Mouse (Mus musculus) mouse trophoblast stem cell (cell line): Measurements from ENCODE around the gene Rnf220.

ENCODE experiments used
- in situ Hi-C, 2 experiments: fragments of 300-500 bp; cut with MseI, MboI; formaldehyde crosslinking; loops; 2 replicates in 1 of 2; 3 replicates in 1 of 2; pipeline ENCODE4 v1.15.1; 2025

Gene Rnf220

DNA sequence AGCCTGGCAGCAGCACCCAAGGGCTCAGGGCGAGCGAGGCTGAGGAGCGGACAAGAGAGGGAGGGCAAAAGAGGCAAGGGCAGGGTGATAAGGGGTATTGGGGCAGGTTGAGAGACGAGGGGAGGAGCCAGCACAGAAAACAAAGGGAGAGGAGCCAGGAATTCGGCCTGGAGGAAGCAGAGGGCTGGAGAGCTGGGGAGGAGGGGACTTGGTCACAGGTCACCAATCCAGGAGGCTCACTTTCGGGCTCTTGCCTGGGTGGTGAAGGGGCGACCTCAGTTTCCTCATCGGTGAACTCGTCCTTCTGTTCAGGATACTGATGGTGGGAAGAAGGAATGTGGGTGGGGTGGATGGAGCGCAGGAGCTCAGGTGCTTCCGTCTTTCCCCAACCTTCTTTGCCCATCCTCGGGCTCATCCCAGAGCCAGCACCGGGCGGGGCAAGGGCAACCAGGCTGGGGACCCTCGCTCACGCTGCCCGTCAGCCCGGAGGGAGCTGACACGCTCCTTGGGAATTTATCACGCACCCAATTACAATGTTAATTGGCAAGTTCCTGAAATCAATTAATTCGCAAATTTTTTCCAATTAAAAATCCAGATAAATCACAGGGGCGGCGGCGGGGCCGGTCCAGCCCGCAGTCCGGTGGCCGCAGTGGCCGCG lies 193.1 kb downstream of the Rnf220 start:
- in situ Hi-C loops: no loop called here

DNA sequence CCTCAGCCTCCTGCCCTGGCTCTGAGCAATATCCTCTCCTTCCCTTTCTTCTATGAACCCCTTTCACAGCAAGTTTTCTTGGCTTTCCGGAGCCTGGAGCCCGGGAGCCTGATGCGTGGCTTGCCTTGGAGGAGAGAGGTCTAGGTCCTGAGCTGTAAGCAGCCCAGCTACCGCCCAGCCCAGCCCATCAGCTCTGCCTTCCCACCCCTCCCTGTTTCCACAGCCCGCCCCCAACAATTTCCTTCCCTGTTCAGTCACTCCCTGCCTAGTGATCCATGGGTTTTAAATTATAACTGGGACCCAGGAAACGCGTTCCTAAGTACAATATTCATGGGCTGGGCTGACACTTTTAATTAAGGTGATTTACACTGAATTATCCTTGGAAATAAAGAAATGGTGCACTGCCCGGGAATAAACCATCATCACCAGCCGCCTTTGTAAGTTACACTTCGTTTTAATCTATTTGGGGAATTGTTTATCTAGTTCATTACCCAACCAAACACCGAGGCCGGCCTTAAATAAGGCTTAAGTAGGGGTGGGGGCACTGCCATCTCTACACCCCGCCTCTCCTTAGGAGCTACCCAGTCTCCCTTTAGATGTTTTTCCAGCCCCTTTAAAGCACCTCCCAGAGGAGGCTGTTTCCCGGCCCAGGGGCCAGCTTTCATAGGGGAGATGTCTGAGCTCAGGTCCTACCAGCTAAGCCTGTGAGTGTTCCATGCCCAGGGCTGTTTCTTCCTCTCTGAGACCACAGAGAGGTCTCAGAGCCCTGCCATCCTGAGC lies 194.6 kb downstream of the Rnf220 start:
- in situ Hi-C loops: no loop called here

DNA sequence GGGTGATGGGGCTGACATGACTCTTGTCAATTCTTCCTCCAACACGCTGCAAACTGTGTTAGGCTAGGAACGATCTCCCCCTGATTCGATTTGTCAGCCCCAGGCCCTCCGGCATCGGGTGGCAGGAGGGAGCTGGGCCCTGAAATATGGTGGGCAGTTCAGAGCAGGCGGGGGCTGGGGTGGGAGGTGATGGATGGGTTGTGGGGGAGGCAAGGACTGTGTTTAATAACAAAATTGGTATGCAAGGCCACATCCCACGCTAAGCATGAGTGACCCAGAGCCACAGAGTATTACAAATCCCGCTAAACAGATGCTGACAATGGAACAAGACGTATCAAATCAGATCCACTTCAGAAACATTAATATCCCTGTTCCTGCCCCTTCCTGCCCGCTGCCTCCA lies 196.9 kb downstream of the Rnf220 start:
- in situ Hi-C loops: no loop called here

DNA sequence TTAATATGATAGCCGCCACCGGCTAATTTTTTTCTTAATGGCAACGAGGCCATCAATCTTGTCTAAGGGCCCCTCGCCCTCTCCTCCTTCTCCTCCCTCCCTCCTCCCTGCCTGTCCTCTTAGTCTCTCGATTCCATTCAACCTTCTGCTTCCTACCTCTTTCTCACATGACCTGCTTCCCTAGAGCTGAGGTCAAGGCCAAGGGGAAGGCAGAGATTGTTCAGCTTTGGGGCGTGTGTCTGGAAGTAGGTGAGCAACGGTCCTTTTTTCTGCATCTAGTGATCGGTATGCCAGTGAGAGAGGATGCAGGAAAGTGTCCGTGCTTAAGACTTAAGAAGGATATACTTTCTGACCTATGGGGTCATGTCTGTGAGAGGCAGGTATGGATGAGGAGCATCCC lies 199.0 kb downstream of the Rnf220 start:
- in situ Hi-C loops: no loop called here

DNA sequence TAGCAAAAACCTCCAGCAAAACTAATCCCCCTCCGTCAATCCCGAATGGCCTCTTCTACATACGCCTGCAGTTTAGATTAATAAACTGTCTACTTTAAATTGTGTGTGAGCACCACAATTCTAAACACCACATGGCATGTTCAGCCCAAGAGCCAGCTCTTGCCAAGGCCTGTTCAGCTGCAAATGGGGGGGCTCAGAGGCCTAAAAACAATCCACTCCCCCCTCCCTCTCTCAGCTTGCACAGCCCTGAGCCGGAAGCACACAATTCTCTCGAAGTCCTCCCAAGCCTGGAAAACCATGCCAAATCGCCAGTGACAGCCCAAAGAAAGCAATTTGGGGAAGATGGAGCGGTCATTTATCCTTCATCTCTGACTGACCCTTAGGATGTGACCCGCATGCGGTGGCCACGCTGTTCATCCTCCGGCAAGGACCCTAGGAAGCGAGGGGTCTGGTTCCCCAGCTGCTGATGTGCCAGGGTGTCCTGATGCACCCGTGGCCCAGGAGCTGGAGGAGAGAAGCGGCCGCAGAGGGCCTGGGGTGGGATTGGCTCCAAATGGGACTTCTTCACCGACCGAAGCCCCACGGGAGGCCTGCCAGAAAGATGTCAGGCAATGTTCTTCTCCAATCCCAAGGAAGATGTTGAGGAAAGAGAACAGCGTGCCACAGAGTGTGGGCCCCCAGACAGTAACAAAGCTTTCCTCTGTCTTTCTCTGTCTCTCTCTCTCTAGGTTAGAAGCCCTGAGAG lies 199.8 kb downstream of the Rnf220 start:
- in situ Hi-C loops: no loop called here

DNA sequence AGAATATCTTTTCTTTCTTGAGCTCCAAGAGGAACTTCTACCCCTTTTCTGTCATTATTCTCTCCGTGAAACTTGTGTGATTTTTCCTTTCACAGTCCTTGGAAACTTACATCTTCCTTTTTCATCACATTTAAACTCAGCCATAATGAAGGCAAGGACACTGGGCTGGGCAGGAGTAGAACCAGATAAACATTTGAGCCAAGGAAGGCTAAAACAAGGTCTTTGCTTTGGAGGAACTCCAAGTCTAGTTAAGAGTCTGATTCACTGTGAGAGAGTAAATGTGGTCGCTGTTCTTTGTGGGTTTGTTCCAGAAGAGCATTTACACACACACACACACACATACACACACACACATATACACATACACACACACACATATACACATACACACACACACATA lies 205.2 kb downstream of the Rnf220 start:
- in situ Hi-C loops: no loop called here

DNA sequence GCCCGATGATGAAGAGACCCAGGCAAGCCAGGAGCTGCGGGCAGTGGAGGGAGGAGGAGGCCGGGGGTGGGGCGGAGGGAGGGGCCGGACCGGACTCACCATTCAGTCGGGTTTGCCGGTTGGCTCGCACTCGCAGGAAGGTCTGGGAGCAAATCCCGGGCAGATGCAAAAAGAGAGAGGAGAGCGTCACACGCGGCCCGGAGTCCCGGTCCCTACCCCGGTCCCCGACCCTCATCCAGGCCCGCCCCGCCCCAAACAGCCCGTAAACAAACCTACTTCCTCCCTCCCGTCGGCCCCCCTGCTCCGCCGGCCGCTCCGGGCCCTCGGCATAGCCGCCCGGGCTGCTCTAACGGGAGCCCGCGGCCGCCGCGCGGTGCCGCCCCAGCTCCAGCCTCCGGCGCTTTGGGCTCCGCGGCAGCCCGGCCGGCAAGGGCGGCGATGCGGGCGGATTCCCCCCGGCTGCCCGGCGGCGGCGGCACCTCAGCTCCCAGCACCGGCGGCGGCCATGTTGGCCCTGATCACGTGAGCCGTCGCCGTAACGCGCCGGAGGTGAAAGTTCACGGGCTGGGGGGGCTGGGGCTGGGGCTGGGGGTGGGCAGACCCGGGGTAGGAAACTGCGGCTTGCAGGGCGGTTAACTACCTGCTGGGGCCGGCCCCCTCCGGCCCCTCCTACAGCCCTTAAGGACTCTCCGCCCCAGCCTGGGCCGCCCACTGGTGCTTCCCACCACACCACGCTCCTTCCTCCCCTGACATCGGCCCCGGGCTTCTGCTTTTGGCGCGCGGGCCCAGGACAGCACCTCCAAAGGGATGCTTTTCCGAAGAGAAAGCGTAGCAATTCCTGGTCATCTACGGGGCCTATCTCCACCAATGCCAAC lies 207.7 kb downstream of the Rnf220 start:
- in situ Hi-C loops: no loop called here

DNA sequence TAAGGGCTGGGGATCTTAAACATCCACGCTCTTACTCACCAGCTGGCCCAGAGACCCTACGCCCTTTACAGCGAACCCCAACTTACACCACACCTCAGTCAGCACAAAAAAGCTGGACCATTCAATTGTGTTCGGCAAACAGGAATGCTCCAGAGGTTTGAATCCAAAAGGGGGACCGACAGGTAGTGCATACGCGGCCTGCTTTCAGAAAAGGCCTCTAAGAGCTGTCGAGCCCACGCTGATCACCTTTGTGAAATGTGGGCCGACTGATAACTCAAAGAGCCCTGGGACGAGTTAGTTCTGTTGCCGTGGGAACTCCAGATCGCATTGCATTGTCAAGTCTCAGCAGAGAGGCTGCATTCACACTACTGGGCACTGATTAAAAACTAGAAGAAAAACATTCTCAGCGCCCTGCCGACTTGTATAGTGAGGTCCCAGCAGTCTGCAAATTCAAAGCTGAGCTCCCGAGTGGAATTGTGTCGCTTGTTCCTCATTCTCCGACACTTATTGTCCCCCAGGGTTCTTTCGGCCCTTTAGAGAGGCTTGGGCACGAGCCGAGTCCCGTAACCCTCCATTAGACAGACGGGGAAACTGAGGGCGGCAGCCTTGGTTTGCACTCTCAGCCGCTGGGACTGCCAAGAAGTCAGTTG lies 208.4 kb downstream of the Rnf220 start:
- in situ Hi-C loops: no loop called here

DNA sequence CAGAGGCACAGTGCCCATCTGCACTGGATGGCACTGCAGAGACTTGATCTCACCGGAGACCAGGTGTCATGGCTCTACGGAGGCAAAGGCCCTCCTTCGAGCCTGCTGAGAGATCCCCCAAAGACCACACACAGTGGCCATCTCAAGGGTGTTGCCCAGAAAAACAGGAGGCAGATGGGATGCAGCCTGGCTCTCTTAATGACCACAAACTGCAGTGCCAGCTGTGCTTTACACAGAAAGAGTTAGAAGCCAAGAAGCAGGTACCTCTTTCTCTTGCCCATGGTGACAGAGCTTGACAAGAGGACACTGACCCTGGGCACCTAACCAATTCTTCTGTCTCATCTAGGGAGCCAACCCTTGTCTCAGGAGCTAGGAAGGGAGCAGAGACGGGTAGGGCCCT lies 212.5 kb downstream of the Rnf220 start:
- in situ Hi-C loops: no loop called here

DNA sequence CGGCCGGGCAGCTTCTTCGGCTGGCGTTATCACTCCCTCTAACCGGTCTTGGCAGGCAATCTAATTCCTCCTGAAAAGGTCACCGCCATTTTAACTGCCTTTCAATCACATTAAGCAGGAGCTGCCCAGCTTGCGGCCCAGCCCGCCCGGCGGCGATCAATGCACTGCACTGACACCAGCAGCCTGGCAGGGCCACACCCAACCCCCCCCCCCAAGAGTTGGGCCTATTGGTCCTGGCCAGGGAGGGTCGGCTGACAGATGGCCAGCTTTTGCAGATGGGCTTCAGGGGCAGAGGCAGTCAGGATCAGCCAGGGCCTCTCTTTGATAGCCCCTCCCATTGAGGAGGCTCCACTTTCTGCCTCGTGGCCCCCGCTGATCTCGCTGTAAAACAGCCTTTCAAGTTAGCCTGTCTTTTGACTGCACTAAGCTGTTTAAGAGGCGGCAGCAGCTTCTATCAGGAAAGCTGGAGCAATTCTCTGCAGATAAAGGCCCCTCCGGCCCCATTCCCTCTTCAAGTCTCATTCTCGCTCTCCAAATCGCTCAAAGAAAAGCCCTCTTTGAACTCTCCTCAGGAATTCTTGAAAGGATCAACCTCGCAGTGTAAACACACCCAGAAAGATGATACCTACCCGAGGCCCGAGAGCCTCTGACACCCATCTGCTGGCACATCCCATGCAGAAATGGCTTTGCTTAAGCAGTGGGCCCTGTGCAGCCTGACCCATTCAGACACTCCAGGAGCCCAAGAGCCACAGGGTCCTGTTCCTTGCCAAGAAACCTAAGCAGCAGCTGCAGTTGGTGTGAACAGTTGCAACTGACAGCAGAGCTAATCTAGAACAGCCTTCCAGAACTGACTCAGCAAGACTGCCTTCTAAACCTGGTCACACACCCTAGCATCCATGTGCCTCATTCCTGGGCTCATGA lies 213.3 kb downstream of the Rnf220 start:
- in situ Hi-C loops: no loop called here

DNA sequence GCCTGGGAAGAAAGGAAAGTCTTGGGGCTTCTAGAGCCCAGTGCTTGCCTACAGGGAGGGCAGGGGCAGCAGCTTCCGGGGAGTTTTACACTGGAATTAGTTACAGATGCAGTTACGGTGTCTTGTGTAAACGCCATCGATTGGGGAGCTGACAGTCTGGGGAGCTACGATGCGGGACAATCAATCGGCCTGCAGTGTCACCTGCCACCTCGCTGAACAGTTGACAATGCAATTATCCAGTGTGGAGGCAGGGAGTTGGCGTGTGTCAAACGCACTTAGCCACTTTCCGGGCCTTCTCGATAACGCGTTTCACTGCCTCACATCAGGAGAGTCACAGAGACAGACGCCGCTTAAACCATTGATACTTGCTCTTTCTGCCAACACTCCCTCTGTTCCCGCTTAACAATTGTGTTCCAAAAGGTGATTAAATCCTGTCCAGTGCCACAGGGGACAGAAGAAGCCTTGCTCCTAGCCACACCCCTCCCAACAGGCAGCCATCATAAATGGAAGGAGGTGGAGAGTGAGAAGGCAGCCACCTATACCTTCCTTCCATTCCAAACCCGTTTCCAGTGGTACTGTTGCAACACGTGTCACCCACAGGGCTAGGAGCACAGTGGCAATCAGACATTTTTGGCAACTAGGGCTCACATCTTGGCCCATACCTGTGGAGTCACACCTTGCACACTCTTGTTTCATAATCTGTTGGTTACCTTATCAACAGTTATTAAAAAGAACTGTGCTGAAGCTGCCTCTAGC lies 215.6 kb downstream of the Rnf220 start:
- in situ Hi-C loops: no loop called here

DNA sequence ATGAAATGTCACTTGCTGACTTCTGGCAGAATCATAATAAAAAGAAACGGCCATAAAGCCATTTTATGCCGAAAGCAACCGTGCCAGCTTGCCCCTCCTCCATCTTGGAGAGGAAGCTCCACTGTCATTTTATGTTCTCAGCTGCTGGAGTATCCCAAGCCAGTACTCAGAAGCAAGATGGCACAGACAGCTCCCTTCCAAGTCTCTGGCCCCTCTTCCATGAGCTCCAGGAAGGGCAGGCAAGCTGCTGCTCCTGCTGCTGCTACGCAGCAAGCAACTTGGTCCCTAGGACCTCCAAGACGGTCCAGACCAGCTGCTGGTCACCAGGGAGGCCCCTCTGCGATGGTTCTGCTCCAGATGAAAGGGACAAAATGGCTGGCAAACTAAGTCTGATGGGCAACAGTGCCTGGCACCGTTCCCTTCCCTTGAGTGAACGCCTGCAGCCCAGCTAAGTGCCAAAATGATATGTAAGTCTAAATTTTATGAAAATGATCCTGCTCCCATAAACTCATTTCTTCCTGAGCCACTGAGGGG lies 216.4 kb downstream of the Rnf220 start:
- in situ Hi-C loops: no loop called here

DNA sequence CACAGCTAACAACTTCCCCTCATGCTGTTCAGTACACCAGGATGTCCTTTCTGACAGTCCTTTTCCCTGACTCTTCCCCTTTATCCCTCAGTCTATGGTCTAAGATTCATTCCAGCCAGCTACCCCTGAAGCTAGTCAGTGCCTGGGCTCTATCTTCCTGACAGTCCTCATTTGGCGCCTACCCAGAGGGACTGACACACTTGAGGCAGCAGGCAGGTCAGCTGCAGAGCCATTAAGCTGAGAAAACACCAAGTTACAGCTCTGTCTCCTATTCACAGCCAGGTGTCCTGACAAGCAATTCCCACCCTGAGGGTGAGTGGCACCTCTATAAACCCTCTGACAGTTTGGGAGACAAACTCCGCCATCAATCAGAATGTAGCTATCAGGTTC lies 217.6 kb downstream of the Rnf220 start:
- in situ Hi-C loops: no loop called here

DNA sequence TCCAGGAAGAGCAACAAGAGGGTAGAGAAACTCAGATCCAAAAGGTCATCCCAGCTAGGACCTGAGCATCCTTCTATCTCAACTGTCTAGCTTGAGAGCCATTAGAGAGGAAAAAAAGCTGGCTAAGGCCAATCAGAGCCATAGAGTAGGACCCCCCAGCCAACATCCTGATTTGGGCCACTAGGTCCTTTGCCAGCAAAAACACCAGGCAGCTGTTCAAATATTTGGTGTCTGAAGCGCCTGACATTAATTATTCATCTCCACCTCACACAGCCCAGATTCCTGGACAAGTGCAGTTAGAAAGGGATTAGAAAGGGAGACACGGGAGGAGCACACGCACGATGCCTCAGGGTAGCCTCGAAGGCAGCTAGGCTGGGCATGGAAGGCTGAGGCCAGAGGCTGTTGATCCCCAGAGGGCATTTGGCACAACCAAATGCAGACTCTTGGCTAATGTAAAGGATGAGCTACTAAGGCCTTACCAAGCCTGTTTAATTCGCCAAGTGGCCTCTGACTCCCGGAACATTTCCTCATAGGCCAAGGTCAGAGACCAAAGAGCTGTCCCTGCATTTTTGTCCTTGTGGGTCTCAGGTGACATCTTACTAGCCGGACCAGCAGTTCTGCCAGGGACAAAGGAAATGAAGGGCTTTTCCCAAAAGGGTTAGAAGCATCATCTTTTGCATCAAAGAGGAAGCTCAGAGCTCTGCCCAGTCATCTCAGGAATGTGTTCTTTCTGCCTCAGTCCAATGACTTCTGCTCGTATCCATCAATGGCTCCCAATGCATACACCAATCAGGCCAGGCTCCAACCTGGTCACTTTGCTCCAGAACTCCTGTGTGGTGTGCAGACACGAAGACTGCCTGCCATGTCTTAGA lies 218.2 kb downstream of the Rnf220 start:
- in situ Hi-C loops: no loop called here

DNA sequence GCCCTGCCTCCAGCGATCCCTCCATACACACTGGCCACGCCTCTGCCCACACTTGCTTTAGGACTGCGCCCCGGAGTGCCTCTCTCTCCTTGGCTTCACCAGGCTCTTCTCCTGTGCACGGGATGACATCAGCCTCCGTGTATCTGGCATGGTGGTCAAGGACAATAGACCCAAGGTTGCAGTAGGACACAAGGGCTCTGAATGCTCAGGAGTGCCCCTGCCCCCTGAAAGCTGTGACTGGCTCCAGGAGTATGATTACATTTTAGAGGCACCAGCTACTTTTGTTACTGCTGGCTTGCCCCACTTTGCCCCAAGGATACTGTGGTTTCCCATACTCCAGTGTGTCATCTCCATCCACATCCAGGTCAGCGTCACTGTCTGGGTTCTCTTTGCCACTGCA lies 219.2 kb downstream of the Rnf220 start:
- in situ Hi-C loops: no loop called here

DNA sequence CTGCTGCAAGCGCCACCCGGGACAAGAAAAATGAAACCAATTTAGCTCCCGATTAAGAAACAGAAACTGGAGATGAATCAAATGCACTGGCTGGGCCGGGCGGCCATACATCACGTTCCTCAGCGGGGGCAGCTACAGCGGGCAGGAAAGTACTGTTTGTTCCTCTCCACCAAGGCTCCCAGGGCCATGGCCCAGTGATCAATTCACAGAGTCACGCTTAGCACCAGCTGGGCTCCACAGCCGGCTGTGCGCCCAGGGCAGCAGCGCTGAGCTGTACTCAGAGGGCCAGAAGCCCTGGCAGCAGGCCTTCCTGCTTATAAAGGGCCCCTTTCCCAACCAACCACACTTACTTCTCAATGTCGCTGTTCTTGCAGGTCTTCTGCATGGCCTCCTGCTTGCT lies 219.8 kb downstream of the Rnf220 start:
- in situ Hi-C loops: no loop called here

DNA sequence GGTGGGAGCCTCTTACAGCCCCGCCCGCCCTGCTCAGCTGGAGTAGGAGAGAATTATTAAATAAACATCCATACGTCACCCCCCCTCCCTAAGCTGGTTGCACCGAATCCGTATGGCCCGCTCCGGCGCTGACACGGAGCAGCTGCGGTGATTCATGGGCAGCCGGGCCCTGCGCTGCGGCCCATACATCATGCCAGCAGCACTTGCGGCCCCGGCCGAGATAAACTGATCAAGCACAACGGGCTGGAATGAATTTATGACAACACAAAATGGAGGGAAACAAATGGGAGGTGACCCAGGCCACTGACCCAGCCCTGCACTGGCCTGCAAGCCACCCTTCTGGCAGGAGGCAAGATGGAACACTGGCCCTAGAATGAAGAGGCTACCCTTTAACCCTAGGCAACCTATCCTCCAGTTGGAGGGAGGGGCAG lies 220.6 kb downstream of the Rnf220 start:
- in situ Hi-C loops: no loop called here

DNA sequence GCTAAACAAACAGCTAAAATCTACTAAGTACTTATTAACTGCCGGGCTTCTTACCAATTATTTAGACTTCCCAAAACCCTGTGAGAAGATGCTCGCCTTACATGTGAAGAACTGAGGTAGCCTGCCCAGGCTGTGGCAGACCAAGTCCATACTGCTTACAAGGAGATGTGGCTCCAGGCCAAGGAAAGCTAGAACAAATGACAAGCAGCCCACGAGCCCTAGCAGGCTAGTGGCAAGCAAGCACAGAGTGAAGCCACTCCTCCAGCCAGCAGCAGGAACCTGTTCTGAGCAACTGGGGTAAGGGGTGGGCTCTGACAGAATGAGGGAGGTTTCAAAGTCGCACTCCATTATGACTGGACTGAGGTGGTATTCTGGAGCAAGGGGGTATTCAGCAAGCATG lies 222.1 kb downstream of the Rnf220 start:
- in situ Hi-C loops: loop anchor here in 1 of 2 experiments (5.0 kb wide), 1 partner anchor 38 kb away; no protein-coding TSS in a partner anchor
